Mouse (Mus musculus) heart, postnatal 0 days (tissue): ENCODE results near the gene Mast4.

Source experiments
- CTCF ChIP-seq: IDR thresholded peaks from 2 replicates; pipeline ENCODE4 v1.5.1; 2016; ENCODE audit warnings: antibody characterized with exemption, control low read depth, low read depth
- EP300 ChIP-seq: IDR thresholded peaks from 2 replicates; pipeline ENCODE4 v1.6.1; 2016; ENCODE audit warnings: antibody characterized with exemption, low read depth

GRCm38 (mm10) chr13:103140051-103140450, 194.2 kb downstream of the Mast4 start:
- TF ChIP-seq CTCF = no peak
- no peak for TF ChIP-seq EP300
